Mouse (Mus musculus) CH12.LX (cell line): Measurements from ENCODE around the gene Rab40c. TPM values are rescaled to one million over a fixed set of nuclear protein-coding genes. Genes with fewer than 3 reads are reported as not detected.

Experiments
- DNase-seq: peaks from one replicate; pipeline ENCODE4 v3.0.0-alpha.2; 2013; ENCODE audit errors: extremely low read depth
- H3K27ac ChIP-seq: 2 replicates; pipeline ENCODE4 v1.5.1; 2012; ENCODE audit warnings: low read depth, mild to moderate bottlenecking, control low read depth, moderate library complexity; ENCODE audit not compliant: insufficient read depth
- H3K27me3 ChIP-seq: replicated peaks from 2 replicates; pipeline ENCODE3; 2012; ENCODE audit warnings: inconsistent platforms
- H3K36me3 ChIP-seq, 2 experiments: replicated peaks in 1 of 2; 2 replicates each; pipeline versions ENCODE3 to v1.6.1; 2012; ENCODE audit warnings: inconsistent platforms in 1 of 2, low read length in 1 of 2, mild to moderate bottlenecking in 1 of 2, mixed read lengths in 1 of 2, moderate library complexity in 1 of 2; ENCODE audit not compliant: control insufficient read depth in 1 of 2, insufficient read depth in 1 of 2
- H3K4me1 ChIP-seq, 2 experiments: 2 replicates each; pipeline ENCODE4 v1.6.1; 2012; ENCODE audit warnings: inconsistent platforms in 1 of 2, moderate library complexity in 1 of 2; ENCODE audit not compliant: insufficient read depth in 2 of 2, control insufficient read depth in 1 of 2
- H3K4me2 ChIP-seq: 2 replicates; pipeline ENCODE4 v1.6.1; 2012; ENCODE audit warnings: low read depth, mild to moderate bottlenecking, control low read depth; ENCODE audit not compliant: poor library complexity, insufficient read depth, severe bottlenecking
- H3K4me3 ChIP-seq, 3 experiments: fragments of 150-350 bp in 1 of 3; sonication (generic) in 1 of 3; replicated peaks in 1 of 3; 2 replicates each; pipeline versions ENCODE3 to v1.5.1; 2011 to 2012; ENCODE audit warnings: low read depth in 2 of 3, low read length in 2 of 3, mild to moderate bottlenecking in 2 of 3, moderate library complexity in 2 of 3, control low read depth in 1 of 3, improper control_type of control experiment in 1 of 3, inconsistent platforms in 1 of 3, mixed read lengths in 1 of 3; ENCODE audit not compliant: poor library complexity in 1 of 3
- H3K79me2 ChIP-seq: replicated peaks from 2 replicates; pipeline ENCODE4 v1.6.1; 2012; ENCODE audit warnings: mild to moderate bottlenecking, moderate library complexity; ENCODE audit not compliant: control insufficient read depth, poor library complexity, insufficient read depth, severe bottlenecking; ENCODE audit errors: extremely low read depth
- H3K9ac ChIP-seq: 2 replicates; pipeline ENCODE4 v1.6.1; 2012; ENCODE audit warnings: low read depth, mild to moderate bottlenecking, control low read depth, moderate library complexity; ENCODE audit not compliant: insufficient read depth
- H3K9me3 ChIP-seq: replicated peaks from 2 replicates; pipeline ENCODE3; 2012; ENCODE audit warnings: low read length, inconsistent platforms, mixed read lengths
- CHD1 ChIP-seq: IDR thresholded peaks from 2 replicates; pipeline ENCODE4 v1.6.1; 2012; ENCODE audit warnings: low read depth, low read length, improper control_type of control experiment, inconsistent platforms
- CHD2 ChIP-seq: IDR thresholded peaks from 2 replicates; pipeline ENCODE4 v1.6.1; 2011; ENCODE audit warnings: low read length, improper control_type of control experiment
- CTCF ChIP-seq, 2 experiments: IDR thresholded peaks in 1 of 2; conservative IDR thresholded peaks in 1 of 2; 2 replicates each; pipeline ENCODE4 v1.5.1; 2011 to 2012; ENCODE audit warnings: low read depth in 2 of 2, low read length in 2 of 2, improper control_type of control experiment in 1 of 2, inconsistent platforms in 1 of 2, mild to moderate bottlenecking in 1 of 2, moderate library complexity in 1 of 2
- E2F4 ChIP-seq: IDR thresholded peaks from 2 replicates; pipeline ENCODE4 v1.6.1; 2011; ENCODE audit warnings: low read depth, low read length, improper control_type of control experiment; ENCODE audit not compliant: insufficient replicate concordance
- ELF1 ChIP-seq: IDR thresholded peaks from 2 replicates; pipeline ENCODE4 v1.6.1; 2014; ENCODE audit warnings: low read depth, mild to moderate bottlenecking, inconsistent platforms, low read length, improper control_type of control experiment
- HCFC1 ChIP-seq: IDR thresholded peaks from 2 replicates; pipeline ENCODE4 v1.6.1; 2012; ENCODE audit warnings: low read depth, mild to moderate bottlenecking, inconsistent platforms, low read length, improper control_type of control experiment
- KAT2A ChIP-seq: IDR thresholded peaks from 2 replicates; pipeline ENCODE4 v1.6.1; 2012; ENCODE audit warnings: low read length, improper control_type of control experiment, inconsistent platforms; ENCODE audit not compliant: insufficient replicate concordance
- MAX ChIP-seq: IDR thresholded peaks from 2 replicates; pipeline ENCODE4 v1.6.1; 2011; ENCODE audit warnings: low read length, improper control_type of control experiment
- MAZ ChIP-seq: IDR thresholded peaks from 2 replicates; pipeline ENCODE4 v1.6.1; 2012; ENCODE audit warnings: low read depth, mild to moderate bottlenecking, inconsistent platforms, low read length, improper control_type of control experiment, moderate library complexity
- MYC ChIP-seq: IDR thresholded peaks from 2 replicates; pipeline ENCODE4 v1.6.1; 2011; ENCODE audit warnings: low read depth, mild to moderate bottlenecking, improper control_type of control experiment, low read length
- NELFE ChIP-seq: IDR thresholded peaks from 2 replicates; pipeline ENCODE4 v1.6.1; 2011; ENCODE audit warnings: low read depth, low read length, improper control_type of control experiment
- PAX5 ChIP-seq: IDR thresholded peaks from 2 replicates; pipeline ENCODE4 v1.6.1; 2012; ENCODE audit warnings: low read length, inconsistent platforms, mixed read lengths
- POLR2A ChIP-seq: IDR thresholded peaks from 2 replicates; pipeline ENCODE4 v1.6.1; 2011; ENCODE audit warnings: low read depth, mild to moderate bottlenecking, improper control_type of control experiment, low read length
- POLR2AphosphoS2 ChIP-seq: IDR thresholded peaks from 2 replicates; pipeline ENCODE4 v1.6.1; 2011; ENCODE audit warnings: low read depth, low read length, improper control_type of control experiment
- RCOR1 ChIP-seq: conservative IDR thresholded peaks from 2 replicates; pipeline ENCODE4 v1.6.1; 2012; ENCODE audit warnings: low read depth, mild to moderate bottlenecking, inconsistent platforms, low read length, improper control_type of control experiment
- SIN3A ChIP-seq: IDR thresholded peaks from 2 replicates; pipeline ENCODE4 v1.6.1; 2012; ENCODE audit warnings: low read length, improper control_type of control experiment, inconsistent platforms
- SMC3 ChIP-seq: IDR thresholded peaks from 2 replicates; pipeline ENCODE4 v1.6.1; 2011; ENCODE audit warnings: low read depth, low read length, improper control_type of control experiment
- TBP ChIP-seq: conservative IDR thresholded peaks from 2 replicates; pipeline ENCODE4 v1.6.1; 2011; ENCODE audit warnings: low read depth, low read length, improper control_type of control experiment
- TCF12 ChIP-seq: IDR thresholded peaks from 2 replicates; pipeline ENCODE4 v1.6.1; 2014; ENCODE audit warnings: low read depth, mild to moderate bottlenecking, inconsistent platforms, low read length, improper control_type of control experiment
- USF1 ChIP-seq: IDR thresholded peaks from 2 replicates; pipeline ENCODE4 v1.6.1; 2014; ENCODE audit warnings: low read depth, mild to moderate bottlenecking, inconsistent platforms, low read length, improper control_type of control experiment
- ZC3H11A ChIP-seq: IDR thresholded peaks from 2 replicates; pipeline ENCODE4 v1.6.1; 2012; ENCODE audit warnings: low read depth, mild to moderate bottlenecking, inconsistent platforms, low read length, improper control_type of control experiment
- ZKSCAN1 ChIP-seq: IDR thresholded peaks from 2 replicates; pipeline ENCODE4 v1.6.1; 2012; ENCODE audit warnings: low read depth, inconsistent platforms, low read length, improper control_type of control experiment, borderline replicate concordance
- dilution Hi-C: fragments of 300-500 bp; cut with MboI; formaldehyde crosslinking; loops from 2 replicates; pipeline ENCODE4 v1.14.3; 2020; ENCODE audit warnings: low sequenced_read_pairs; ENCODE audit not compliant: extremely low pct_unique_long_range_greater_than_20kb, extremely low pct_ligation_motif_present
- in situ Hi-C: fragments of 300-500 bp; cut with MboI; formaldehyde crosslinking; loops from 3 replicates; pipeline ENCODE4 v1.14.3; 2019; ENCODE audit warnings: low sequenced_read_pairs, low pct_ligation_motif_present, low pct_unique_long_range_greater_than_20kb, mixed read lengths
- polyA plus RNA-seq: library from polyadenylated mRNA; unstranded; fragments of >175 nt; gene quantifications from 2 replicates; pipeline ENCODE4 v1.2.1, GENCODE M21; 2012; ENCODE audit warnings: low read depth; ENCODE audit not compliant: insufficient read length
- total RNA-seq, 2 experiments: library from RNA; depleted of rRNA; stranded (reverse); fragments of 300-350 nt in 1 of 2; fragments of >200 nt in 1 of 2; gene quantifications; 2 replicates each; pipeline ENCODE4 v1.2.3; 2012 to 2014

Gene Rab40c
- total and polyA plus RNA-seq, 3 experiments, result 8.0 to 14.4 (median 9.2) TPM

DNA sequence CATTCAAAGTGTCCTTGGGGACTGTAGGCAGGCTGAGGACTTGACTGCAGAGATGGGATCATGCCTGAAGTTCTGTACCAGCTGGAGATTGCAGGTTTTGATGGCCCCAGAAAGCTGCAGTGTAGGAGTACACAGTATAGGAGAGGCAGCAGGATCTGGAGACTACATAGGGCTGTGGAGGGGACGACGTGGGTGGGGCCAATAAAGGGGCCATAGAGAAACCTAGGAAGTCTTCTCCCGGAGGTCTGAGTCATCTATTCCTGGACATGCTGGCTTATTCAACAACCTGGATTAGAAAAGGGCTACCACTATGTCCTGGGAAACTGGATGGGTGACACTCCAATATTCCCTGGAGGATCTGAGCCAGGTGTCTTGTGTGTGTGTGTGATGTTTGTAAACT lies 36.2 kb upstream of the Rab40c start:
- dilution Hi-C loops, result no loop called here
- Histone ChIP-seq H3K9ac (no peak overlapping the region), H3K27me3 (peaks cover 29% of the 10 kb centered on the region), H3K4me1 (no peaks in the 10 kb centered on the region), H3K4me2 (no peak overlapping the region), H3K36me3 (peaks cover 11 to 40% of the 10 kb centered on the region in 2 experiments), H3K9me3 (no peaks in the 10 kb centered on the region), H3K27ac (no peak overlapping the region), H3K4me3 (no peak overlapping the region), H3K79me2 (no peaks in the 10 kb centered on the region)
- no peak for DNase-seq
- TF ChIP-seq POLR2AphosphoS2 (no peak), TBP (no peak)
- in situ Hi-C loops, result no loop called here

DNA sequence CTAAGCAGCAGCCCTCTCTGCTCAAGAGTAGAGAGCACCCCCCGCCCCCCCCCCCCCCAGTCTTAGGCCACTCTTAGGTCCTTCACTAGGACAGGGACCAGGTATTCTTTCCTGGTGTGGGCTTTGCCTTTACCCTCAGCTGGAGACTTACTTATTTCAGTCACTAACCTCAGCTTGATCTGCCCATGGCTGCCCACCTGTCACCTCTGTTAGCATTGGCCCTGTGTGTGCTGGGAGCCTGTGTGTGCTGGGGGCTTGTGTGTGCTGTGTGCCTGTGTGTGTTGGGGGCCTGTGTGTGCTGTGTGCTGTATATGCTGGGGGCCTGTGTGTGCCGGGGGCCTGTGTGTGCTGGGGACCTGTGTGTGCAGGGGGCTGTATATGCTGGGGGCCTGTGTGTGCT lies 35.1 kb upstream of the Rab40c start:
- no peak for TF ChIP-seq CTCF (conservative IDR thresholded peaks at IDR 0.05 in 1 of 2, IDR thresholded peaks at IDR 0.05 in 1 of 2; ENCODE audit: low read depth in 2 of 2, low read length in 2 of 2)
- TF ChIP-seq, all 38 proteins: peak for 0
- dilution Hi-C loops (no loop called here), in situ Hi-C loops (no loop called here)
- peaks cover 39% of the 10 kb centered on the region for H3K27me3 ChIP-seq
- H3K4me3 ChIP-seq, result no peak overlapping the region
- H3K27ac ChIP-seq, result no peak overlapping the region
- H3K9me3 ChIP-seq, result no peaks in the 10 kb centered on the region
- H3K4me2 ChIP-seq, result no peak overlapping the region
- no peaks in the 10 kb centered on the region for H3K79me2 ChIP-seq
- H3K9ac ChIP-seq, result no peak overlapping the region
- peaks cover 2 to 3% of the 10 kb centered on the region in 2 experiments; a peak in 1 of 4 replicates for H3K4me1 ChIP-seq
- no peak for DNase-seq
- peaks cover 7 to 29% of the 10 kb centered on the region in 2 experiments for H3K36me3 ChIP-seq

GRCm38 (mm10) chr17:25953161-25953560 lies 33.6 kb upstream of the Rab40c start:
- Histone ChIP-seq H3K4me2 (no peak overlapping the region), H3K27me3 (peaks cover 45% of the 10 kb centered on the region), H3K9ac (no peak overlapping the region), H3K36me3 (peaks cover 3 to 16% of the 10 kb centered on the region in 2 experiments)
- in situ Hi-C loops, result no loop called here
- dilution Hi-C loops, result no loop called here
- DNase-seq, result no peak
- TF ChIP-seq HCFC1, result no peak
- TF ChIP-seq NELFE, result no peak
- no peak for TF ChIP-seq CHD1
- no peak for TF ChIP-seq KAT2A
- no peak for TF ChIP-seq USF1
- TF ChIP-seq TCF12, result no peak
- no peak for TF ChIP-seq MAZ
- no peak for TF ChIP-seq E2F4
- no peak for TF ChIP-seq MYC
- no peak for TF ChIP-seq MAX
- no peak for TF ChIP-seq ZC3H11A
- no peak for TF ChIP-seq PAX5
- no peak for TF ChIP-seq ELF1
- no peak for TF ChIP-seq SIN3A
- TF ChIP-seq CHD2, result no peak
- no peak for TF ChIP-seq POLR2A
- TF ChIP-seq RCOR1, result no peak
- no peak for TF ChIP-seq ZKSCAN1
- no peak for TF ChIP-seq SMC3
- TF ChIP-seq, all 38 proteins: peak for 0
- Histone ChIP-seq H3K79me2 (no peaks in the 10 kb centered on the region), H3K9me3 (no peaks in the 10 kb centered on the region), H3K4me3 (no peak overlapping the region), H3K4me1 (peaks cover 2 to 3% of the 10 kb centered on the region in 2 experiments; a peak in 1 of 4 replicates), H3K27ac (no peak overlapping the region)
